Mouse (Mus musculus) inflammation-experienced regulatory T-cells (primary cell): ENCODE results near the gene Hist1h2ag. TPM values are rescaled to one million over a fixed set of nuclear protein-coding genes. Genes with fewer than 3 reads are reported as not detected.

Source experiments
- polyA plus RNA-seq, 2 experiments: library from polyadenylated mRNA; unstranded; fragments of 100-300 nt; shearing (Covaris generic); gene quantifications; one replicate each; pipeline ENCODE4 v1.2.1; 2017

Gene Hist1h2ag
- polyA plus RNA-seq: 1 to 10 TPM; 1.8 to 6.1 TPM

GRCm38 (mm10) chr13:22042568-22043502, at the start of gene Hist1h2ag, which contains the start of gene Hist1h2bj:
Gene Hist1h2ag, minus strand, starts transcription at chr13:22042944.
Gene Hist1h2bj, plus strand, starts transcription at chr13:22043214.

GRCm38 (mm10) chr13:22084140-22084539, 41.4 kb upstream of the Hist1h2ag start, which contains the start of gene Vmn1r188:
Gene Vmn1r188, plus strand, starts transcription at chr13:22084440.

GRCm38 (mm10) chr13:22041142-22041536, 1.6 kb downstream of the Hist1h2ag start, which contains the start of gene Hist1h4i:
Gene Hist1h4i, minus strand, starts transcription at chr13:22041362.

DNA sequence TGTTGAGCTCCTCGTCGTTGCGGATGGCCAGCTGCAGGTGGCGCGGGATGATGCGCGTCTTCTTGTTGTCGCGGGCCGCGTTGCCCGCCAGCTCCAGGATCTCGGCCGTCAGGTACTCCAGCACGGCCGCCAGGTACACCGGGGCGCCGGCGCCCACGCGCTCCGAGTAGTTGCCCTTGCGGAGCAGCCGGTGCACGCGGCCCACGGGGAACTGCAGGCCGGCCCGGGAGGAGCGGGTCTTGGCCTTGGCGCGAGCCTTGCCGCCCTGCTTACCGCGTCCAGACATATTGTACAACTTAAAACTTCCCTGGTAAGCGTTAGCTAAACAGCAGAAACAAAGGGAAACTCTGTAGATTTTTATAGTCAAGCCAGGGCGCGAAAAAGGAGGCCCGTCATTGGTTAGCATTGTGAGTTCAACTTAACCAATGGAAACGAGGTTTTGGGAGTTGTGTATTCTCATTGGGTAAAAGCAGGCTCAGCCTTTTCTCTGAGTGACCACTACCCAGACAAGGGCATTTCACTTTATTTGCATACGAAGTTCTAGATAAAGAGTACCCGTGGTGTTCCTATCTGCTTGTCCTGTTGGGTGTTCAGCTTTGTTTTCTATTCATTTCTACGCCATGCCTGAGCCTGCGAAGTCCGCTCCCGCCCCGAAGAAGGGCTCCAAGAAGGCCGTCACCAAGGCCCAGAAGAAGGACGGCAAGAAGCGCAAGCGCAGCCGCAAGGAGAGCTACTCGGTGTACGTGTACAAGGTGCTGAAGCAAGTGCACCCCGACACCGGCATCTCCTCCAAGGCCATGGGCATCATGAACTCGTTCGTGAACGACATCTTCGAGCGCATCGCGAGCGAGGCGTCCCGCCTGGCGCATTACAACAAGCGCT, 7.2 kb downstream of the Hist1h2ag start, which contains the start of the genes Hist1h2ah and Hist1h2bk:
Gene Hist1h2ah (minus strand): TSS at position 302 of the 882 bp plus-strand sequence.
Gene Hist1h2bk (plus strand): TSS at position 604 of the 882 bp plus-strand sequence.

DNA sequence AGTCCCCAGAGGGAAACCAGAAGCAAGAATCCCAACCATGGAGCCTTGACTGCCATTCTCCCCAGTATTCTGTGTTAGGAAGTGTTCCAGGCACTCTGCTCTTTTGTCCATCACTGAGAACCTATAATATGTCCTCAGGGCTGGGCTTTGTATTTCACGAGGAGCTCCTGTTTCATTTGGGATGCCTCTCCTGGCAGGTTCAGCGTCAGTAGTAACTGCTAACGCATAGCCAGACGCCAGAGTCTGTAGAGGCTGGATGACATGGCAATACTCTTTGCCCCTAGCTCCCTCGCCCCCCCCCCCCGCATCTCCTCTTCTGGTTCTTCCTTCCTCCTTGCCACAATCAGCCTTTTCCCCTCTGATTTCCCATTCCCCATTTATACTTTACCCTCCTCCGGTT, 33.1 kb downstream of the Hist1h2ag start, which contains the start of gene Prss16:
Gene Prss16 (minus strand): TSS at position 101 of the 400 bp plus-strand sequence.

Other genes starting within 250 kb of the Hist1h2ag start
- gene Hist1h2bq, start 232.7 kb downstream of the Hist1h2ag start, polyA plus RNA-seq: 10 to 100 TPM in 1 of 2 experiments, 1 to 10 TPM in 1; 7.5 to 13.4 TPM
- gene Hist1h2ao, start 232.5 kb downstream of the Hist1h2ag start, polyA plus RNA-seq: not detected
- 10 to 100 TPM; 42.5 to 43.7 TPM for gene Hist1h4m, start 231.2 kb downstream of the Hist1h2ag start, polyA plus RNA-seq
- gene Hist1h4n, start 210.7 kb downstream of the Hist1h2ag start, polyA plus RNA-seq: 10 to 100 TPM; 22.4 to 34.7 TPM
- gene Hist1h2ap, start 209.4 kb downstream of the Hist1h2ag start, polyA plus RNA-seq: 100 to 1,000 TPM; 128 to 153 TPM
- gene Hist1h2br, start 209.2 kb downstream of the Hist1h2ag start, polyA plus RNA-seq: 10 to 100 TPM in 1 of 2 experiments, 1 to 10 TPM in 1; 7.3 to 14.5 TPM
- gene Zfp184, start 97.8 kb downstream of the Hist1h2ag start, polyA plus RNA-seq: under 1 TPM in 1 of 2 experiments, not detected in 1; 0.36 TPM
- not detected for gene Pom121l2, start 61.8 kb downstream of the Hist1h2ag start, polyA plus RNA-seq
- gene Prss16, start 33.2 kb downstream of the Hist1h2ag start, polyA plus RNA-seq: 1 to 10 TPM in 1 of 2 experiments, under 1 TPM in 1; 0.16 to 1.4 TPM
- under 1 TPM in 1 of 2 experiments, not detected in 1; 0.83 TPM for gene Hist1h2ah, start 7.4 kb downstream of the Hist1h2ag start, polyA plus RNA-seq
- under 1 TPM in 1 of 2 experiments, not detected in 1; 0.48 TPM for gene Hist1h2bk, start 7.1 kb downstream of the Hist1h2ag start, polyA plus RNA-seq
- 1 to 10 TPM; 7.5 to 9.7 TPM for gene Hist1h4i, start 1.6 kb downstream of the Hist1h2ag start, polyA plus RNA-seq
- gene Hist1h2bj, start 270 bp upstream of the Hist1h2ag start, polyA plus RNA-seq: 1 to 10 TPM; 2.4 to 5.9 TPM
- gene Vmn1r188, start 41.5 kb upstream of the Hist1h2ag start, polyA plus RNA-seq: under 1 TPM in 1 of 2 experiments, not detected in 1; 0.05 TPM
- gene Vmn1r189, start 62.9 kb upstream of the Hist1h2ag start, polyA plus RNA-seq: not detected
- gene Vmn1r191, start 141.0 kb upstream of the Hist1h2ag start, polyA plus RNA-seq: under 1 TPM in 1 of 2 experiments, not detected in 1; 0.06 TPM
- not detected for gene Vmn1r192, start 148.2 kb upstream of the Hist1h2ag start, polyA plus RNA-seq
- under 1 TPM; 0.06 to 0.42 TPM for gene Vmn1r193, start 180.2 kb upstream of the Hist1h2ag start, polyA plus RNA-seq
- not detected for gene Vmn1r194, start 201.3 kb upstream of the Hist1h2ag start, polyA plus RNA-seq
- under 1 TPM in 1 of 2 experiments, not detected in 1; 0.66 TPM for gene Vmn1r195, start 227.6 kb upstream of the Hist1h2ag start, polyA plus RNA-seq
- not detected for gene Vmn1r196, start 247.0 kb upstream of the Hist1h2ag start, polyA plus RNA-seq